Mouse (Mus musculus) thymus, postnatal 25 days (tissue): ENCODE data around the gene Nrn1l.

Experiments used
- DNase-seq: peaks from one replicate; pipeline ENCODE4 v3.0.0; 2022

Nrn1l gene

GRCm38 (mm10) chr8:105893339-105893738 lies at the start of gene Nrn1l:
Gene Nrn1l (plus strand): TSS chr8:105893567.
- DNase-seq, result peak; percentile 31

DNA sequence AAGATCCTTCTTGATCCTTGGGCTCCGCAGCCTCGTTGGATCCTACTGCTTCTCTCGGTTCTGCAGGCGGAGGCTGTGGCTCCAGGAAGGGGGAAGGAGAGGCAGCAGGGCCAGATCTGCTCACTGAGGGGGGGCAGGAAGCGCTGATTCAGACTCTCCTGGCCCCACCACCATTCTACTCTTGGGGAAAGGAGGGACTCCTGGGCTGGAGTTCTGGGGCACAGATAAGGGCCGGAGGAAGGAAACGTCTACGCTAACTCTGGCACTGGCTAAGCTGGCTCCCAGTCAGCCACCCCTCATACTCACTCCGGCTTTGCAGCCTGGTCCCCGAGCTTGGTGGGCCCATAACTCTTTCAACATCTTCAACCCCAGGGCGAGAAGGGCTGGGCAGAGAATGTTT lies 46.7 kb upstream of the Nrn1l start:
- DNase-seq, result no peak

DNA sequence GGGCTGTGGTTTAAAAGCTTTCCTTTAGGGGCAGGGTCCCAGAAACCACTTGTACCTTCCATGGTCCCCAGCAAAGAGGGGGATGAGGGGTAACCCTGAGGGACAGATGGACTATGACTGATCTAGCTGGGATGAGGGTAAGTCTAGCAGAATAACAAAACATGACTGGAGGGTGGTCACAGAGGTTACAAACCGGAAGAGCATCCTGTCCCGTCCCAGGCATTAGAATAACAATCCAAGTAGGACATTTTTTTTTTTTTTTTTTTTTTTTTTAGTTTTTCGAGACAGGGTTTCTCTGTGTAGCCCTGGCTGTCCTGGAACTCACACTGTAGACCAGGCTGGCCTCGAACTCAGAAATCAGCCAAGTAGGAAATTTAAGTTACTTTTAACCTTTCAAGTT lies 43.4 kb upstream of the Nrn1l start:
- no peak for DNase-seq

DNA sequence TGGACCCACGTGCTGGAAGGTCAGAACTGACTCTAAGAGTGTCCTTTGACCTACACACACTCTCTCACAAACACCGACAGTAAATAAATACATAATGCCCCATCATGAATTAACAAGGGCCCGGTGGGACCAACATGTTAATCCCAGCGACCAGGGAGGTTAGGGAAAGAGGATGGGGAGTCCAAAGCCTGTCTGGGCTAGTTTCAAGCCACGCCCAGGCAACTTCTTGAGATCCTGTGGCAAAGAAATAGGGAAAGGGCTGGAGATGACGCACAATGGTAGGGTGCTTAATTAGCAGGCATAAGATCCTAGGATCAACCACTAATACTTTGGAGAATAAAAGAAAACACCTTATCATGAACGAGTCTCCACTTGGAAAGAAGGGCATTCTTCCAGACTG lies 42.8 kb upstream of the Nrn1l start:
- no peak for DNase-seq

- peak; percentile 92 for DNase-seq
Measured at GRCm38 (mm10) chr8:105851651-105852143, 41.7 kb upstream of the Nrn1l start.

DNA sequence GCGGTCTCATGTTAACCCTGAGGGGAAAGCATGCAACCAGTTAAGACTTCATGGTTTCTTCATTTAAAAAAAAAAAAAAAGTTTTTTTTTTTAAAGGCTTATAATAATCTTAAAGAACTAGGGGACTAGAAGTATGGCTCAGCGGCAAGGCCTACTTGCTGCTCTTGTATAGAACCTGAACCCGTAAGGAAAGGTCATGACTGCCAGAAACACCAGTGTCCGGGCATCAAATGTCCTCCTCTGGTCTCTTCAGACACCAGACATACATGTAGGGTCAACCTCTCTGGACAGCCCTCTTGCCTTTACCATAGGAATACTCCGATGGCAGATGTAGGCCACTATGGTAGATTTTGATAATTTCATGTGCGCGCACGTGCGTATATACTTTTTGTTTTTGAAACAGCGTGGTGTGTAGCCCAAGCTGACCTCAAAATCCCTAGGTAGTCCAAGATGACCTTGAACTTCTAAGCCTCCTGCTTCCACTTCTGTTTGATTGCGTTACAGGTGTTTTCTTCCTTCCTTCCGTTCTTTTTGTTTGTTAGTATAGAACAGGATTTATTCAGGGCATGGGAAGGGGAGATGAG lies 41.1 kb upstream of the Nrn1l start:
- no peak for DNase-seq

GRCm38 (mm10) chr8:105853178-105853577 lies 40.2 kb upstream of the Nrn1l start, which contains the start of gene Cenpt:
Gene Cenpt (minus strand): TSS chr8:105853278.
- no peak for DNase-seq

DNA sequence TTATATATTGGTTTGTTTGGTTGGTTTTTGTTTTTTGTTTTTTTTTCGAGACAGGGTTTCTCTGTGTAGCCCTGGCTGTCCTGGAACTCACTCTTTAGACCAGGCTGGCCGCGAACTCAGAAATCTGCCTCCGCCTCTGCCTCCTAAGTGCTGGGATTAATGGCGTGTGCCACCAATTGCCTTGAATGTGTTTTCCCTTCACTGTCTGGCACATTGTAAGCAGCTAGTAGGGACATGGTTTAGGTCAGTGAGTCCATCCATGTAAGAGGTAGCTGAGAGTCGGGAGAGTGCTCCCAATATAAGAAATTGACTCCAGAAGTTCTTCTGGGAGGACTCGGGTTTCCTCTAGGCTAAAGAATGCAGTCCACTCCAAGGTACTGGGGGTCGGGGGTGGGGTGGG lies 39.1 kb upstream of the Nrn1l start:
- no peak for DNase-seq

- peak; percentile 94 for DNase-seq
Measured at GRCm38 (mm10) chr8:105854715-105855216, 38.6 kb upstream of the Nrn1l start, which contains the start of gene Thap11. Gene Thap11 (plus strand): TSS chr8:105855132.

GRCm38 (mm10) chr8:105855248-105856167 lies 37.9 kb upstream of the Nrn1l start:
- peak; percentile 46 for DNase-seq

DNA sequence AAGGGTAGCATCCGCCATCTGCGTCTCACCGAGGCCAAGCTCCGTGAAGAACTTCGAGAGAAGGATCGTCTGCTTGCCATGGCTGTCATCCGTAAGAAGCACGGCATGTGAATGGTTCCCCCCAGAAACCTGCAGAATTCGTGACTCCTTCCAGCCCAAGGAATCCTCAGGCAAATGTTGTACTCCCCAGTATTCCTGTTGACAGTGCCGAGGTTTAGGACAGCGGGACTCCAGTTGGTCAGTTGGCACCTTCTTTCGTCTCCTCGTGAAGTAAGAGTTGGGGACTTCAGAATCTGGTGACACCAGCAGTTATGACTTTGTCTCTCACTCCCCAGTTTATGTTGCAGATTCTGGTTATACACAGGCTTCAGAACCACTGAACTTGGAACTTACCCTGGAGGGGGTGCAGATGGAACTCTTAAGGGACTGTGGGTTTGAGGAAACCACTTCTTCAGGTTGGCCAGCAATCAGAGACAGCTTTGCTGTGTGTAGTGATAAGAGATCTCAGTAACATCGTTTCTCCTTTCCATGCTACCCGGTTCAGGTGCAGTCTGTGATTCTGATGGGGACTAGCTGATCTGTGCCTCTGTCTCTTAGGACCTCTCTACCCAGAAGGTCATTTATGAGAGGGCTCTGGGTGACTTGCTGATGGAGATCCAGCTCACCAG lies 37.1 kb upstream of the Nrn1l start:
- DNase-seq, result no peak

GRCm38 (mm10) chr8:105858495-105858894 lies 34.9 kb upstream of the Nrn1l start:
- no peak for DNase-seq

DNA sequence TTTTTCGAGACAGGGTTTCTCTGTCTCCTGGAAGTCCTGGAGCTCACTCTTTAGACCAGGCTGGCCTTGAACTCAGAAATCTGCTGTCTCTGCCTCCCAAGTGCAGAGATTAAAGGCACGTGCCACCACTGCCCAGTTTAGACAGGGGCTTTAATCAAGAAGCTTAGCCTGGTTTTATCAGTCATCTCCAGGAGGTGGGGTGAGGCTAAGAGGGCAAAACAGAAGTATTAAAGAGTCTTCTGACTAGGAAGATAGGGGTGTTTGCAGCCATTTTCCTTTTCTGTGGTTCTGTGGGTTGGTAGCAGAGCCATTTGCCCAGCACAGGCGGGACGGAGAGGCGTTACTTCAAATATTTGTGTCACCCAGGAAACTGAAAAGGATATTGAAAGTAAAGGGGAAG lies 34.1 kb upstream of the Nrn1l start:
- no peak for DNase-seq

- peak; percentile 89 for DNase-seq
Measured at GRCm38 (mm10) chr8:105860143-105860981, 33.0 kb upstream of the Nrn1l start, which contains the start of gene Nutf2. Gene Nutf2 (plus strand): TSS chr8:105860580.

DNA sequence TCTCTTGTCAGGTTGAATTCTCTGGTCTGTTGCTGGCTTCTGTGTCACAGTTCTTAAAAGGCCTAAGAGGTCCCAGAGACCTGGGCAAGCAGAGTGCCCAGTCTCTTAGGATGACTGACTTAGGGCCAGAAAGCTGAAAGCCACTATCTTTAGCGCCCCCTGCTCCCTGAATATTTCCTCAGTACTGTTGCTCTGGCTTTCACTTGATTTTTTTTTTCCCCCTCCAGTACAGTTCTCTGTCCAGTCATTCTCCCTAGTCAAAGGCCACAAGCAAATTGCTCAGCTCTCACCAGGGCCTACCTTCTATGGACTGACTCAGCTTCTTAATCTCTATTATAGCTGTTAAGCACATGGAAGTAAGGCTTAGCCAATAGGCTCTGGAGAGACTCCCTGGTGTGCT lies 31.4 kb upstream of the Nrn1l start:
- peak; percentile 26 for DNase-seq

DNA sequence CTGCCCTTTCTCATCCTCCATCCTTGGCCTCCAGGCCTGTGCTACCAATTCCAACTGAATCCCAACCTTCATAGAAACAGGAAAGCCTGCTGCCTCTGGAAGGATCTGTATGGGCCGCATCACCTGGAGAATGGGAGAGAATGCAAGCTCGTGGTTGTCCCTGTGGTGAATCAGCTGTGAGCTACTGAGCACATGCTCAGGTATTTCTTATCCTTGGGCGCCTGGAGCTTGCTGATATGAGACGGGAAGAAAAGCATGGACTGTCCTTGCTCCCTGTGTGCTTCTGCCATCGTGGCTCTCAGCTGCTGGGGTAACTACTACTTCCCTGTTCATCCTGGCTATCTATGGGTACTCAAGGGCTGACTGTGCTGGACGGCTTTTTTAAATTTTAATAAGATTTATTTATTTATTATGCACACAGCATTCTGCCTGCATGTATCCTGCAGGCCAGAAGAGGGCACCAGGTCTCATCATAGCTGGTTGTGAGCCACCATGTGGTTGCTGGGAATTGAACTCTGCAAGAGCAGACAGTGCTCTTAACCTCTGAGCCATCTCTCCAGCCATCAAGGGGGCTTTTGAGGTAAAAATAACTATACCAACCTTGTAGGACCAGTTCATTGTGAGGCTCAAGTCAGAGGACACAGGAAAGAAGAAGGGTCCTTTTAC lies 26.9 kb upstream of the Nrn1l start:
- no peak for DNase-seq

DNA sequence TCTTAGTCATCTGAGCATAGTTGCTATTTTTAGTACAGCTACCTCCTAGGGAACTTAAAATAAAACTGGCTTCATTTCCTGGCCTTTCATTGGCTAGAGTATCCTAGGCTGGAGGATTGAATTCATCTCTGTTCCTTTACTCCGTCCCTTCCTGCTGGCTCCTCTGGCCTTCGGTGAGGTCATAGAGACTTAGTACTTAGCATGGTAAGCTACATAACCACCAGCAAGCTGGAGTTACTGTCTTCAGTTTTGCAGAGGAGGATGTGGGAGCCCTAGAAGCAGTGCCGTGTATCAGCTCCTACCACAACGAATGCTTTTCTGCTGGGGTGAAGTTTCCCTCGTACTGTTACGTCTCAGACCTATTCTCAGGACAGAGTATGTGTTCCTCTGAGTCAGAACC lies 19.1 kb upstream of the Nrn1l start:
- DNase-seq, result no peak

- DNase-seq, result peak; percentile 90
Measured at GRCm38 (mm10) chr8:105880754-105881520, 12.4 kb upstream of the Nrn1l start, which contains the start of gene Edc4. Gene Edc4 (plus strand): TSS chr8:105880881.

DNA sequence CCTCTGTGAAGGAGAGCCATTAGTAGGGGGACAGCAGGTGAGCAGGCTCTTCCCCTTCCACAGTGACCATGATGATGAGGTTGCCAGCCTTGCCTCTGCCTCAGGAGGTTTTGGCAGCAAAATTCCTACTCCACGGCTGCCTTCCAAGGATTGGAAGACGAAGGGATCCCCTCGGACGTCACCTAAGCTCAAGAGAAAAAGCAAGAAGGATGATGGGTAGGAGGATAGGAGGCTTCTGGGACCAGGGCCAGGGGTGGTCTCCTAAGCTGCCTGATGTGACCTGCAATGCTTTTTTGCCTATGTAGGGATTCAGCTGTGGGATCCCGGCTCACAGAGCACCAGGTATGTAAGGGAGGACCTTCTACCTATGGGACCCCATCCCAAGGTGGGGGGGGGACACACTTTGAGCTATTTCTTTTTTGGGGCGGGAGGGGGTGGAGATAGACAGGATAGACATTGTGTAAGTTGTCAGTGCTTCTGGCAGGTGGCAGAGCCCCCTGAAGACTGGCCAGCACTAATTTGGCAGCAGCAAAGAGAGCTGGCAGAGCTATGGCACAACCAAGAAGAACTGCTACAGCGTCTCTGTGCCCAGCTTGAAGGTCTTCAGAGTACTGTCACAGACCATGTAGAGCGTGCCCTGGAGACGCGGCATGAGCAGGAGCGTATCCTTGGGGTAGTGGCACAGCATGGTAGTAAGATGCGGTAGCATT lies 3.5 kb upstream of the Nrn1l start:
- DNase-seq, result no peak

GRCm38 (mm10) chr8:105890870-105891269 lies 2.5 kb upstream of the Nrn1l start:
- no peak for DNase-seq
